Mouse (Mus musculus) liver, embryonic 16.5 days (tissue): ENCODE data around the gene Cp. TPM values are rescaled to one million over a fixed set of nuclear protein-coding genes. Genes with fewer than 3 reads are reported as not detected.
"Not testable (repeated sequence)": the region's sequence is repeated elsewhere in the genome, so short reads cannot be mapped to it uniquely, and the experiment has no call there.

Experiments used
- ATAC-seq: fragments of 200-750 bp; cut with Nextera tagmentation; 2 replicates; pipeline ENCODE4 v1.8.0; 2017; ENCODE audit warnings: low read depth, mild to moderate bottlenecking, moderate number of reproducible peaks, moderate library complexity
- H3K27ac ChIP-seq: fragments of 300-500 bp; sonication (generic); 2 replicates; pipeline ENCODE4 v1.5.1; 2014; ENCODE audit warnings: mild to moderate bottlenecking, low read length
- H3K27me3 ChIP-seq: fragments of 300-500 bp; sonication (generic); 2 replicates; pipeline ENCODE4 v1.6.1; 2014; ENCODE audit warnings: low read depth, low read length, mixed read lengths; ENCODE audit not compliant: control insufficient read depth, insufficient read depth
- H3K36me3 ChIP-seq: fragments of 300-500 bp; sonication (generic); 2 replicates; pipeline ENCODE4 v1.6.1; 2014; ENCODE audit warnings: mild to moderate bottlenecking; ENCODE audit not compliant: control insufficient read depth, insufficient read depth
- H3K4me1 ChIP-seq: fragments of 300-500 bp; sonication (generic); 2 replicates; pipeline ENCODE4 v1.6.1; 2014; ENCODE audit warnings: low read depth, low read length, mixed read lengths; ENCODE audit not compliant: control insufficient read depth
- H3K4me2 ChIP-seq: fragments of 300-500 bp; sonication (generic); 2 replicates; pipeline ENCODE4 v1.6.1; 2014; ENCODE audit warnings: low read depth, low read length, mixed read lengths
- H3K4me3 ChIP-seq: fragments of 300-500 bp; sonication (generic); 2 replicates; pipeline ENCODE4 v1.5.1; 2014; ENCODE audit warnings: low read depth, mild to moderate bottlenecking, low read length
- H3K9ac ChIP-seq: fragments of 300-500 bp; sonication (generic); 2 replicates; pipeline ENCODE4 v1.6.1; 2014; ENCODE audit warnings: low read depth, low read length
- H3K9me3 ChIP-seq: fragments of 300-500 bp; sonication (generic); replicated peaks from 2 replicates; pipeline ENCODE4 v1.6.1; 2016; ENCODE audit warnings: low read length; ENCODE audit not compliant: control insufficient read depth
- WGBS: fragments of 180-500 bp; shearing (Covaris S2); extraction: QIAGEN DNeasy Blood & Tissue Kit; methylation state at CpG from one replicate; pipeline ENCODE4 v1.1.7; 2014; ENCODE audit not compliant: insufficient replicate concordance; 5-methylcytosine and 5-hydroxymethylcytosine counted together
- polyA plus RNA-seq: library from polyadenylated mRNA; unstranded; fragments of >200 nt; fragmentation: Nextera tagmentation; extraction: Ambion mirVana; gene quantifications from 2 replicates; pipeline ENCODE4 v1.2.1, GENCODE M21; 2015

Cp gene
- polyA plus RNA-seq, 1 experiment from 2014 or later: 75.8 TPM

- peaks cover 12% of the 10 kb centered on the region for H3K4me1 ChIP-seq
- no peaks in the 10 kb centered on the region; the same call in none of the 2 replicates for H3K36me3 ChIP-seq
- no peak for ATAC-seq
- H3K27ac ChIP-seq: peak overlapping the region; percentile 66
- peak overlapping the region; percentile 87 for H3K4me2 ChIP-seq
- H3K9ac ChIP-seq: peak overlapping the region; percentile 66
- H3K4me3 ChIP-seq: peak overlapping the region; percentile 69
- 9% methylated on average over 10 of the region's 10 CpGs for whole genome bisulfite sequencing
- H3K27me3 ChIP-seq: no peaks in the 10 kb centered on the region
- H3K9me3 ChIP-seq: no peaks in the 10 kb centered on the region
These were observed 77.2 kb downstream of the Cp start for GRCm38 (mm10) chr3:20033761-20034718.

GRCm38 (mm10) chr3:20034719-20035404 lies 78.0 kb downstream of the Cp start, which contains the start of gene Hps3:
Gene Hps3, minus strand, starts transcription at chr3:20035315.
- WGBS: under 1% methylated on average over 47 of the region's 47 CpGs
- Histone ChIP-seq H3K9ac (peak within 1 kb of the TSS; percentile 66), H3K9me3 (no peaks in the 10 kb centered on the region), H3K27ac (peak within 1 kb of the TSS; percentile 66), H3K4me3 (peak within 1 kb of the TSS; percentile 69), H3K36me3 (no peaks in the 10 kb centered on the region; the same call in 1 of the 2 replicates), H3K4me2 (peak within 1 kb of the TSS; percentile 87), H3K4me1 (peaks cover 12% of the 10 kb centered on the region), H3K27me3 (no peaks in the 10 kb centered on the region)
- peak; percentile 99 for ATAC-seq

GRCm38 (mm10) chr3:20036069-20036468 lies 79.2 kb downstream of the Cp start:
- Histone ChIP-seq H3K4me2 (no peak overlapping the region), H3K9me3 (no peaks in the 10 kb centered on the region), H3K4me3 (no peak overlapping the region), H3K9ac (no peak overlapping the region), H3K36me3 (no peaks in the 10 kb centered on the region), H3K27me3 (no peaks in the 10 kb centered on the region), H3K27ac (no peak overlapping the region), H3K4me1 (peaks cover 12% of the 10 kb centered on the region)
- ATAC-seq: no peak
- WGBS: 70% methylated on average over 4 of the region's 4 CpGs

- not testable (repeated sequence) for H3K4me2 ChIP-seq, H3K4me3 ChIP-seq, H3K4me1 ChIP-seq, H3K27me3 ChIP-seq, H3K27ac ChIP-seq, H3K9me3 ChIP-seq, ATAC-seq, H3K9ac ChIP-seq, H3K36me3 ChIP-seq
- 67% methylated on average over 7 of the region's 7 CpGs for WGBS
These were observed 84.6 kb downstream of the Cp start for GRCm38 (mm10) chr3:20041461-20041860.

- WGBS: 63% methylated on average over 3 of the region's 3 CpGs
- H3K9ac ChIP-seq, H3K36me3 ChIP-seq, H3K27me3 ChIP-seq, H3K4me3 ChIP-seq, H3K4me1 ChIP-seq, H3K27ac ChIP-seq, H3K9me3 ChIP-seq, ATAC-seq, H3K4me2 ChIP-seq: not testable (repeated sequence)
These were observed 87.9 kb downstream of the Cp start for GRCm38 (mm10) chr3:20044736-20045135.

- 0 out of 2 replicates have a peak within 1 kb of the TSS, but pooled peaks have one; percentile 15 for H3K27ac ChIP-seq
- no peaks in the 10 kb centered on the region for H3K36me3 ChIP-seq
- no peaks in the 10 kb centered on the region for H3K27me3 ChIP-seq
- H3K4me1 ChIP-seq: peaks cover 6% of the 10 kb centered on the region
- 0% methylated on average over 49 of the region's 54 CpGs for WGBS
- H3K9me3 ChIP-seq: no peaks in the 10 kb centered on the region
- H3K4me3 ChIP-seq: peak within 1 kb of the TSS; percentile 89
- H3K4me2 ChIP-seq: peak within 1 kb of the TSS; percentile 75
- ATAC-seq: peak; percentile 100
- H3K9ac ChIP-seq: peak within 1 kb of the TSS; percentile 70
These were observed 100.7 kb downstream of the Cp start, which contains the start of gene Hltf for GRCm38 (mm10) chr3:20057306-20058196. Gene Hltf, plus strand, starts transcription at chr3:20057811.

- no peaks in the 10 kb centered on the region for H3K9me3 ChIP-seq
These were observed 101.3 kb downstream of the Cp start for GRCm38 (mm10) chr3:20058197-20058541.

More at GRCm38 (mm10) chr3:20058197-20058541, 101.3 kb downstream of the Cp start:
- H3K4me2 ChIP-seq: peak overlapping the region; percentile 75
- H3K4me1 ChIP-seq: peaks cover 6% of the 10 kb centered on the region
- H3K36me3 ChIP-seq: no peaks in the 10 kb centered on the region
- no peaks in the 10 kb centered on the region for H3K27me3 ChIP-seq
- 0% methylated on average over 7 of the region's 9 CpGs for WGBS
- no peak for ATAC-seq
- peak overlapping the region; percentile 70 for H3K9ac ChIP-seq
- H3K27ac ChIP-seq: no peak overlapping the region
- H3K4me3 ChIP-seq: peak overlapping the region; percentile 89
